Mouse (Mus musculus) kidney, adult 2 months (tissue): ENCODE results near the gene Epha1.

Experiments used
- CTCF ChIP-seq: fragments of 200-500 bp; conservative IDR thresholded peaks from 2 replicates; pipeline ENCODE4 v1.5.1; 2011; ENCODE audit warnings: low read depth, mild to moderate bottlenecking, control low read depth, low read length, moderate library complexity, mixed read lengths; ENCODE audit not compliant: insufficient read depth, insufficient read length
- POLR2A ChIP-seq: fragments of 200-500 bp; IDR thresholded peaks from one replicate; pipeline ENCODE4 v1.6.1; 2011; ENCODE audit warnings: low read depth, low read length, control low read depth

DNA sequence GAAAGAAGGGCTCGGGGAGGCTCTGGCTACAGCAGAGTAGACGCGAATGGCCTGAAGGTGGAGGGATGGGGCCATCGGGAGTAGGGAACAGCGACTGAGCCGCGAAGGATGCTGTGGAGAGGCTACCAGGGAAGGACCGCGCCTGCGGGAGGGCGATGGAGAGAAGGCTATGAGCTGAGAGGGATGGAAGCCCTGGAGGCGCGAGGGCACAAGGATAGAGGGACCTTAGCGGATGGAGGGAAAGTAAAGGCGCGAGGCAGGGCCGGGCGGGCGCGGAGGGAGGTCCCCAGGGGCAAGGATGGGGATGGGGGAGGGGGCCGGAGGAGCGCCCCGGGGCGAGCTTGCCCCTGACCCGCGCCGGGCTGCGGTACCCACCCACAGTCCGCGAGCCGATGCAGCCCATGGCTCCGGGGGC, 49.0 kb downstream of the Epha1 start:
- TF ChIP-seq CTCF: no peak
- TF ChIP-seq POLR2A: no peak
